Mouse (Mus musculus): ENCODE results near the gene Lax1. TPM values are rescaled to one million over a fixed set of nuclear protein-coding genes. Genes with fewer than 3 reads are reported as not detected.
A peak's percentile ranks its signal among the peaks of the same experiment; 100 is the strongest.
"Not testable (repeated sequence)": the region's sequence is repeated elsewhere in the genome, so short reads cannot be mapped to it uniquely, and the experiment has no call there.

Lax1 gene
- polyA plus RNA-seq, 2 experiments from 2014 or later, result 109 to 137 TPM

DNA sequence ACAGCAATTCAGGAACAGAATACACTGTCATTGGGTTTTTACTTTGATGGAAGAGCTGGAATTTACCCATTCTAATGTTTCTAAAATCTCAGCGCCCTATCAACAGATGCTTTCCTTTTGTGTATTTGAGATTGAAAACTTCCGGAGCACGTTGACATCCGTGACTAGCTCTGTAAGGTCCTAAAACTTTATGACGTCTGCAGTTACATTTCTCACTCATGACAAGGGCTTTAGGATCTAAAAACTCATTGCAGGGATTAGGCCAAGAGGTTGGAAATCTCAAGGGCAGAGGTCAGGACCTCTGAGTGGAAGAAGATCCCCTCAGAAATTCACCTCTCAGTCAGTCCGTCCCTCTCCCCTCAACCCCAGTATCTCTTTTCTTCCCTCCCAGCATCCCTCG lies 1.6 kb downstream of the Lax1 start:
- no peak for ATAC-seq

- no peak for ATAC-seq
Observed at GRCm38 (mm10) chr1:133685749-133686519, 4.0 kb downstream of the Lax1 start.

- ATAC-seq, result no peak
Observed at GRCm38 (mm10) chr1:133671801-133672200, 18.1 kb downstream of the Lax1 start.

GRCm38 (mm10) chr1:133671266-133671665 lies 18.6 kb downstream of the Lax1 start:
- ATAC-seq, result no peak

GRCm38 (mm10) chr1:133670776-133671175 lies 19.1 kb downstream of the Lax1 start:
- no peak for ATAC-seq

- ATAC-seq, result no peak
Observed at GRCm38 (mm10) chr1:133670190-133670589, 19.7 kb downstream of the Lax1 start.

- no peak for ATAC-seq
Observed at GRCm38 (mm10) chr1:133668618-133669017, 21.3 kb downstream of the Lax1 start.

GRCm38 (mm10) chr1:133667721-133668120 lies 22.2 kb downstream of the Lax1 start:
- ATAC-seq, result no peak

DNA sequence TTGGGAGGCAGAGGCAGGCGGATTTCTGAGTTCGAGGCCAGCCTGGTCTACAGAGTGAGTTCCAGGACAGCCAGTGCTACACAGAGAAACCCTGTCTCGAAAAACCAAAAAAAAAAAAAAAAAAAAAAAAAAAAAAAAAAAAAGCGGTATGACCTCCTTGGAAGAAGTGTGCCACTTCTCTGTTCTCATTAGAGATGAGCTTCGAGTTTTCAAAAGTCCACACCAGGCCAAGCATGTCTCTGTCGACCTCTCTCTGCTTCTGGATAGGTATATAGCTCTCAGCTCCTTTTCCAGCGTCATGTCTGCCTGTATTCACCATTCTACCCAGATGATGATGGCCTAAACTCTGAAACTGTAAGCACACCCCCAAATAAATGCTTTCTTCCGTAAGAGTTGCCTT lies 24.2 kb downstream of the Lax1 start:
- ATAC-seq, result not testable (repeated sequence)

DNA sequence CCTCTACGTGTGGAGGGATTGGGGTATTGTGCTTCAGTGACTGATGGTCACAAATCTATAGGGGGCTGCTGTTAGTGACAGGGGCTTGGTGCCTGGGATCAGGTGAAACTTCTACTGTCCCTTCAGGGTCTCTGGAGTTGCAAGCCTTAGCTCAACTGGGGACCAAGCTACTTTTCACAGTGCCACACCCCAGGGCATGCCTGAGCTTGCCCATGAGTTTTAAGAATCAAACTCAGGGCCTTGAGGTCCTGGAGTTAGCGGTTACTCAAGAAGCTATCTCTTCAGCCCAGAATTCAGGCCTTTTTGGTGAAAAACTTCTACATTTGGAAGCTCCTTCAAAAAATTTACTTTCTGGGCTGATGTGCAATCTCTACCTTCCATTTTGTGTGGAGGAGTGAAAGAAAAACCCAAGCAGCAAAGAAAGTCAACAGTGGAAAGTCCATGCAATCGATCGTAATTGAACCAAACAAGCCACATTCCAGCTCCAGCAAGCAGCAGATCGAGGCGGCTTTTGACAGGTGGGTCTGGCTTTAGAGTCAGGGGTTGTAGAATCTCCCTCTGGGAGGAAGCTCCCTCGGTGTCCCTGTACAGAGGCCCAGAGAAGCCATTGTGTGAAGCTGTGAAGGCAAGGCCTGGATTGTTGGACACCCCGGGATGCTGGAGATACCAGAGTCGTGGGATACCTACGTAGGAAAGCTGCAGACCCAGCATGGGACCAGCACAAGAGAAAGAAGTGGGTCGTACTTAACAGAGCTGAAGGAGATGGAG lies 25.5 kb downstream of the Lax1 start:
- no peak for ATAC-seq

- no peak for ATAC-seq
Observed at GRCm38 (mm10) chr1:133663427-133663826, 26.5 kb downstream of the Lax1 start.

GRCm38 (mm10) chr1:133662941-133663340 lies 27.0 kb downstream of the Lax1 start:
- ATAC-seq, result no peak

- peak; percentile 100 for ATAC-seq
Observed at GRCm38 (mm10) chr1:133661203-133661933, 28.5 kb downstream of the Lax1 start, which contains the start of gene Gm38394. Gene Gm38394 (minus strand): TSS chr1:133661318.

GRCm38 (mm10) chr1:133660466-133661202 lies 29.3 kb downstream of the Lax1 start, which contains the start of gene Zbed6:
Gene Zbed6 (minus strand): TSS chr1:133660885.
- peak; percentile 50 for ATAC-seq

- no peak for ATAC-seq
Observed at GRCm38 (mm10) chr1:133658878-133659277, 31.0 kb downstream of the Lax1 start.

- no peak for ATAC-seq
Observed at GRCm38 (mm10) chr1:133656811-133657210, 33.1 kb downstream of the Lax1 start.

GRCm38 (mm10) chr1:133653033-133653432 lies 36.9 kb downstream of the Lax1 start:
- no peak for ATAC-seq

DNA sequence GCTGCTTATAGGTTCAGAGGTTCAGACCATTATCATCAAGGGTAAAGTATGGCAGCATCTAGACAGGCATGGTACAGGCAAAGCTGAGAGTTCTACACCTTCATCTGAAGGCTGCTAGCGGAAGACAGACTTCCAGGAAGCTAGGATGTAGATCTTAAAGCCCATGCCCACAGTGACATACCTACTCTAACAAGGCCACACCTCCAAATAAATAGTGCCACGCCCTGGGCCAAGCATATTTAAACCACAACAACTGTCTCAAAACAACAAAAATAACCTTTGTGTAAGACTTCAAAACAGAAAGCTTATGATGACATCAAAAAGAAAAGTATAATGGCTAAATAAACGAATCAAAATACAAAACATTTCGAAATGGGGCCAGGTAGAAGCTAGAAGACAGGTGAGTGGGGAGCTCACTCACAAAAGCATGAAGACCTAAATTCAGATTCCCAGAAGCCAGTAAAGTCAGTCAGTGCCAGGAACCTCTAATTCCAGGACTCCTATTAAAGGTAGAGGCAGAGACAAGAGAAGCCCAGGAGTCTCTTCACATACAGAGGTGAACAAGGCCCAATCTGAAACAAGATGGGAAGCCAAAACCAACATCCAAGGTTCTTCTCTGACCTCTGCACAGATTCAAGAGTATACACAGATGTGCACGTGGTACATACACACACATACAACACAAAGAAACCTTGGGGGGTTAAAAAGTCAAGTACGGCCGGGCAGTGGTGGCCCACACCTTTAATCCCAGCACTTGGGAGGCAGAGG lies 39.4 kb downstream of the Lax1 start:
- ATAC-seq, result peak; percentile 69

DNA sequence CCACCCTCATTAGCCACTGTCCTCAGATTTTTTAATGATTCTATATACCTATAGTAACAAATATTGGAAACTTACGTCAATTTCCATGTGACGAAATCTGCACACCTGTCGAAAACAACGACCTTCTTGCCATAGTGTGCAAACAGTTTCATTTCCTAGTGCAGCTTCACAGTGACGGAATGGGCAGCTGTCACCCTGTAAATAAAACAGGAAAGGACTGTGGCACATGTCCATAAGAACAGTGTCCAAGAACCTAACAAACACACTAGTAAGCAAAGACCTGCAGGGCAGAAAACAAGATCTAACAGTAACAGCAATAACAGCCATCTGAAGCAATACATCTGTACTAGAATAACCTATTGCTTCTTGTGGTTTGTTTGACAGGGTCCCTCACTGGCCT lies 44.3 kb downstream of the Lax1 start:
- ATAC-seq, result no peak

- no peak for ATAC-seq
Observed at GRCm38 (mm10) chr1:133641163-133641562, 48.7 kb downstream of the Lax1 start.

GRCm38 (mm10) chr1:133638517-133638916 lies 51.4 kb downstream of the Lax1 start:
- no peak for ATAC-seq

GRCm38 (mm10) chr1:133632168-133632567 lies 57.7 kb downstream of the Lax1 start:
- ATAC-seq, result no peak
